Mouse (Mus musculus): ENCODE results near the gene Ppp6r3. TPM values are rescaled to one million over a fixed set of nuclear protein-coding genes. Genes with fewer than 3 reads are reported as not detected.

The Ppp6r3 gene
- polyA plus RNA-seq, 1 experiment from 2014 or later, result 22.3 TPM

GRCm38 (mm10) chr19:3519471-3520169 lies 55.9 kb downstream of the Ppp6r3 start:
- Histone ChIP-seq H3K36me3 (peaks cover 78% of the 10 kb centered on the region), H3K27me3 (no peaks in the 10 kb centered on the region), H3K9me3 (replicated peaks) (no peaks in the 10 kb centered on the region), H3K4me3 (replicated peaks) (no peak overlapping the region), H3K9ac (no peak overlapping the region), H3K4me1 (replicated peaks) (0 out of 2 replicates have a peak, but pooled peaks cover 4% of the 10 kb centered on the region), H3K27ac (no peak overlapping the region), H3K4me2 (no peak overlapping the region)
- DNase-seq (no peak), ATAC-seq (ENCODE audit: low read depth) (no peak)
- 94% methylated on average over 4 of the region's 4 CpGs for WGBS (ENCODE audit: insufficient replicate concordance)

- H3K36me3 ChIP-seq, result peaks cover 79% of the 10 kb centered on the region
- WGBS (ENCODE audit: insufficient replicate concordance), result 78% methylated on average over 3 of the region's 3 CpGs
- no peaks in the 10 kb centered on the region for H3K27me3 ChIP-seq
- ATAC-seq (ENCODE audit: low read depth), result no peak
- H3K27ac ChIP-seq, result no peak overlapping the region
- H3K9me3 ChIP-seq (replicated peaks), result no peaks in the 10 kb centered on the region
- no peak overlapping the region for H3K9ac ChIP-seq
- no peak for DNase-seq
- no peak overlapping the region for H3K4me2 ChIP-seq
- H3K4me1 ChIP-seq (replicated peaks), result no peaks in the 10 kb centered on the region
- no peak overlapping the region for H3K4me3 ChIP-seq (replicated peaks)
Observed at GRCm38 (mm10) chr19:3497216-3497615, 78.3 kb downstream of the Ppp6r3 start.

GRCm38 (mm10) chr19:3489826-3490225 lies 85.7 kb downstream of the Ppp6r3 start:
- Histone ChIP-seq H3K27me3 (no peaks in the 10 kb centered on the region), H3K9me3 (replicated peaks) (no peaks in the 10 kb centered on the region), H3K9ac (no peak overlapping the region), H3K36me3 (peaks cover 95% of the 10 kb centered on the region), H3K27ac (no peak overlapping the region), H3K4me2 (no peak overlapping the region), H3K4me1 (replicated peaks) (no peaks in the 10 kb centered on the region), H3K4me3 (replicated peaks) (no peak overlapping the region)
- DNase-seq, result no peak
- 84% methylated on average over 4 of the region's 4 CpGs for WGBS (ENCODE audit: insufficient replicate concordance)
- ATAC-seq (ENCODE audit: low read depth), result no peak

- Histone ChIP-seq H3K9ac (no peak overlapping the region), H3K4me2 (no peak overlapping the region), H3K9me3 (replicated peaks) (no peaks in the 10 kb centered on the region), H3K27ac (no peak overlapping the region), H3K36me3 (peaks cover 88% of the 10 kb centered on the region), H3K4me1 (replicated peaks) (no peaks in the 10 kb centered on the region), H3K4me3 (replicated peaks) (no peak overlapping the region), H3K27me3 (no peaks in the 10 kb centered on the region)
- no peak for DNase-seq
- no peak for ATAC-seq (ENCODE audit: low read depth)
- 84% methylated on average over 7 of the region's 7 CpGs for WGBS (ENCODE audit: insufficient replicate concordance)
Observed at GRCm38 (mm10) chr19:3482831-3483230, 92.7 kb downstream of the Ppp6r3 start.

- peaks cover 84% of the 10 kb centered on the region for H3K36me3 ChIP-seq
- no peaks in the 10 kb centered on the region for H3K4me1 ChIP-seq (replicated peaks)
- ATAC-seq (ENCODE audit: low read depth) (no peak), DNase-seq (no peak)
- WGBS (ENCODE audit: insufficient replicate concordance), result 78% methylated on average over 8 of the region's 8 CpGs
- no peak overlapping the region for H3K9ac ChIP-seq
- H3K27me3 ChIP-seq, result no peaks in the 10 kb centered on the region
- no peak overlapping the region for H3K4me3 ChIP-seq (replicated peaks)
- no peak overlapping the region for H3K4me2 ChIP-seq
- no peaks in the 10 kb centered on the region for H3K9me3 ChIP-seq (replicated peaks)
- no peak overlapping the region for H3K27ac ChIP-seq
Observed at GRCm38 (mm10) chr19:3480101-3480500, 95.4 kb downstream of the Ppp6r3 start.

GRCm38 (mm10) chr19:3476996-3477395 lies 98.6 kb downstream of the Ppp6r3 start:
- WGBS (ENCODE audit: insufficient replicate concordance), result 90% methylated on average over 3 of the region's 3 CpGs
- no peak overlapping the region for H3K4me3 ChIP-seq (replicated peaks)
- H3K9ac ChIP-seq, result no peak overlapping the region
- ATAC-seq (ENCODE audit: low read depth) (no peak), DNase-seq (no peak)
- no peak overlapping the region for H3K27ac ChIP-seq
- H3K4me1 ChIP-seq (replicated peaks), result no peaks in the 10 kb centered on the region
- no peaks in the 10 kb centered on the region for H3K27me3 ChIP-seq
- no peaks in the 10 kb centered on the region for H3K9me3 ChIP-seq (replicated peaks)
- H3K4me2 ChIP-seq, result no peak overlapping the region
- peaks cover 89% of the 10 kb centered on the region for H3K36me3 ChIP-seq

- Histone ChIP-seq H3K27ac (no peak overlapping the region), H3K4me3 (replicated peaks) (no peak overlapping the region), H3K27me3 (no peaks in the 10 kb centered on the region), H3K9me3 (replicated peaks) (no peaks in the 10 kb centered on the region), H3K4me2 (no peak overlapping the region), H3K9ac (no peak overlapping the region), H3K36me3 (peaks cover 96% of the 10 kb centered on the region), H3K4me1 (replicated peaks) (no peaks in the 10 kb centered on the region)
- DNase-seq, result no peak
- ATAC-seq (ENCODE audit: low read depth), result no peak
- 62% methylated on average over 2 of the region's 2 CpGs for WGBS (ENCODE audit: insufficient replicate concordance)
Observed at GRCm38 (mm10) chr19:3471218-3471617, 104.3 kb downstream of the Ppp6r3 start.

- no peak overlapping the region for H3K9ac ChIP-seq
- no peaks in the 10 kb centered on the region for H3K4me1 ChIP-seq (replicated peaks)
- peaks cover 99% of the 10 kb centered on the region for H3K36me3 ChIP-seq
- ATAC-seq (ENCODE audit: low read depth), result no peak
- no peaks in the 10 kb centered on the region for H3K9me3 ChIP-seq (replicated peaks)
- H3K27me3 ChIP-seq, result no peaks in the 10 kb centered on the region
- 92% methylated on average over 7 of the region's 7 CpGs for WGBS (ENCODE audit: insufficient replicate concordance)
- no peak overlapping the region for H3K4me2 ChIP-seq
- DNase-seq, result no peak
- no peak overlapping the region for H3K4me3 ChIP-seq (replicated peaks)
- no peak overlapping the region for H3K27ac ChIP-seq
Observed at GRCm38 (mm10) chr19:3467574-3467973, 108.0 kb downstream of the Ppp6r3 start.

- Histone ChIP-seq H3K9me3 (replicated peaks) (no peaks in the 10 kb centered on the region), H3K27ac (no peak overlapping the region), H3K4me2 (no peak overlapping the region), H3K4me3 (replicated peaks) (no peak overlapping the region), H3K27me3 (no peaks in the 10 kb centered on the region), H3K4me1 (replicated peaks) (no peaks in the 10 kb centered on the region), H3K36me3 (peaks cover 99% of the 10 kb centered on the region), H3K9ac (no peak overlapping the region)
- 93% methylated on average over 3 of the region's 3 CpGs for WGBS (ENCODE audit: insufficient replicate concordance)
- DNase-seq, result no peak
- ATAC-seq (ENCODE audit: low read depth), result no peak
Observed at GRCm38 (mm10) chr19:3459986-3460385, 115.6 kb downstream of the Ppp6r3 start.

GRCm38 (mm10) chr19:3458331-3459099 lies 117.0 kb downstream of the Ppp6r3 start:
- Histone ChIP-seq H3K4me2 (no peak overlapping the region), H3K36me3 (peaks cover 98% of the 10 kb centered on the region), H3K4me3 (replicated peaks) (no peak overlapping the region), H3K4me1 (replicated peaks) (no peaks in the 10 kb centered on the region), H3K27ac (no peak overlapping the region), H3K27me3 (no peaks in the 10 kb centered on the region), H3K9me3 (replicated peaks) (no peaks in the 10 kb centered on the region), H3K9ac (no peak overlapping the region)
- DNase-seq (no peak), ATAC-seq (ENCODE audit: low read depth) (no peak)
- 85% methylated on average over 6 of the region's 6 CpGs for WGBS (ENCODE audit: insufficient replicate concordance)

GRCm38 (mm10) chr19:3457700-3458099 lies 117.8 kb downstream of the Ppp6r3 start:
- DNase-seq (no peak), ATAC-seq (ENCODE audit: low read depth) (no peak)
- Histone ChIP-seq H3K36me3 (peaks cover 97% of the 10 kb centered on the region), H3K27me3 (no peaks in the 10 kb centered on the region), H3K4me3 (replicated peaks) (no peak overlapping the region), H3K9ac (no peak overlapping the region), H3K9me3 (replicated peaks) (no peaks in the 10 kb centered on the region), H3K4me1 (replicated peaks) (no peaks in the 10 kb centered on the region), H3K27ac (no peak overlapping the region), H3K4me2 (no peak overlapping the region)
- 92% methylated on average over 4 of the region's 4 CpGs for WGBS (ENCODE audit: insufficient replicate concordance)

- ATAC-seq (ENCODE audit: low read depth), result peak; percentile 30; the same call in 1 of the 2 replicates
- no peaks in the 10 kb centered on the region for H3K9me3 ChIP-seq (replicated peaks)
- DNase-seq, result no peak
Observed at GRCm38 (mm10) chr19:3451649-3452048, 123.9 kb downstream of the Ppp6r3 start.

More at GRCm38 (mm10) chr19:3451649-3452048, 123.9 kb downstream of the Ppp6r3 start:
- no peaks in the 10 kb centered on the region for H3K27me3 ChIP-seq
- WGBS (ENCODE audit: insufficient replicate concordance), result 44% methylated on average over 6 of the region's 6 CpGs
- no peak overlapping the region for H3K4me2 ChIP-seq
- no peak overlapping the region for H3K4me3 ChIP-seq (replicated peaks)
- H3K36me3 ChIP-seq, result peaks cover 37% of the 10 kb centered on the region
- no peak overlapping the region for H3K9ac ChIP-seq
- no peak overlapping the region for H3K27ac ChIP-seq
- H3K4me1 ChIP-seq (replicated peaks), result no peaks in the 10 kb centered on the region
